Mouse (Mus musculus) B cell, adult 2 months (primary cell): ENCODE data around the gene Itga8.

Source experiments
- DNase-seq, 2 experiments: peaks; one replicate each; pipeline ENCODE4 v3.0.0; 2022

Itga8 gene

DNA sequence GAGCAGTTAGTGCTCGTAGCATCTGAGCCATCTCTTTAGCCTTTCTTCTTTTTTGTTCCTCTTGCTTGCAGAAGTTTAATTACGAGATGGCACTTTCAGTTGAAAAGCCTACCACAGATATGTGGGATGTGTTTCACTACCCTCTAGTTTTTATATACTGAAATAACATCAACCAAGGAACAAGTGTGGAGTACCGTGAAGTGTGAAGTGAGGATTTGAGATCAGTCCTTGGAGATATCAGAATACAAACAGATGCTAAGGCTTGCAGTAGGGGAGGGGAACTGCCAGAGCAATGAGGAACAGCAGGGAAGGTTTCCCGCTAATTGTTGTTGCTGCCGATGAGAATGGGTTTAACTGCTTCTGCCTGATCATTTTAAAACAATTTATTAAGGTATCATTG, 114.1 kb downstream of the Itga8 start:
- DNase-seq, result no peak

DNA sequence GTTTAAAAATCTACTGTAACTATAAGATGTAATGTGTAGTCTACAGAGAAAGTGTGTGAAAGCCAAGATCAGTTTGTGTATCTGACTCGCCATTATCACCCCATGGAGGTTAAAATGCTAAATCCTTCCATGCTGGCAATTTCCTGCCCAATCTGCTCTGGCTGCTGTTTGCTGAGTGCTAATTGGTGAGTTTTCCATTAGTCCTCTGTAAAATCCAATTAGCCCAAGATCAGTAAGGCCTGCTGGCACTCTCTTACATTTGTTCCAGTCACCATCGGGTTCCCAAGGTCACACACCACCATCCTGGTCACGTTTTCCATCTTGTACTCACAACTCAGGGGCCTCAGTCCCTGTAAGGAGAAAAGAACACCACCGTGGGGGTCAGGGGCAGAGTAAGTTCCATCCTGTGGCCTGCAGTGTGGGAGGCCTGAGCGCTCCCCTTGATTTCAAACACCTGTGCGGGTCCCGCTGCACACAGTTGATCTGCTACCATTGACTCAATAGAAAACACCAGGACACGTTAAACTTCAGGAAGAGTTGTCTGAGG, 119.2 kb downstream of the Itga8 start:
- no peak for DNase-seq

DNA sequence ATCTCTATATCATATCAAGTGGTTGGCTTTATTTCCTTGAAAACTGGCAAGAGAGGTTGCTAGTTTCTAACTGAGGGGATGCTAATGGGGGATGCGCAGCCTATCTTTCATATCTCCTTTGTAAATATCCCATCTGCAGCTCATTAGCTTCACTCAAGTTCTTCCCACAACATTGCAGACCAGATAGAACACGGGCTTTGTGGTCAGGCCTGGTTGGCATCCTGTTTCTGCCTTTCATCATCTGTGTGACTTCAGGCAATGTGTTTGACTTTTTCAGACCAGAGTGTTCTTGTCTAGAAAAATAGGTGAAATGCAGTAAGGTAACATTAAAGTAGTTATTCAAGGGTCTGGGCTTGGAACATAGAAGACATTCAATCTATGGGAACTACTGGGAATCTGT, 121.1 kb downstream of the Itga8 start:
- no peak for DNase-seq

DNA sequence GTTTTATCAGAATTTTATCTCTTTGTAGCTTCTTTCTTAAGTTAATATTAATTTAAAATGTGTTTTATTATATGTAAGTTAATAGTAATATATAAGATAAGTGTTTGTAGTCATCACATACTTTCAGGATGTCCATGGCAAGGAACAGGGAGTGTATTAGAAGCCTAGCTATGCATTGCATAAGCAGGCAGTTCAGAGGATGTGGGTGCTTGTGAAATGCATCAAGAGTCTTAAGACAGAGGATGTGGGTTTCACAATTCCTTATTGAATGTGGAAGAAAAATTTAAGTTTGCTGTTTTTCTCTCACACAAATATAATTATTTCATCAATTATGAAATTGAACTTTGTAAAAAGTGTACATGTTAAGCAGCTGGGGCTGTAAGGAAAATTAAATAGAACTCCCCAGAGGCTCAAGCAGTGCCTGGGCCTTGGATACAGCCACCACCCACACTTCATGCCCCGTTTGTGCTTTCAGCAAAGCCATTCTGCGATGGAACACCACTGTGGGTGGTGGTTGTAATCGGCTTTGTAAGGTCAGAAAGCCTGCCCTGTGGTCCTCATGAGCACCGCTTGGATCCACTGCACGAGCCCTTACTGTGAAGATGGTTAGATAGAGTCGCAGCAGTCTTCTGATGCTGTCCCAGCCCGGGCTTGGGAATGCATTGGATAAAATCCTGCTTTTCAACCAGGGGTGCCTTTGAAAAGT, 126.8 kb downstream of the Itga8 start:
- no peak for DNase-seq

DNA sequence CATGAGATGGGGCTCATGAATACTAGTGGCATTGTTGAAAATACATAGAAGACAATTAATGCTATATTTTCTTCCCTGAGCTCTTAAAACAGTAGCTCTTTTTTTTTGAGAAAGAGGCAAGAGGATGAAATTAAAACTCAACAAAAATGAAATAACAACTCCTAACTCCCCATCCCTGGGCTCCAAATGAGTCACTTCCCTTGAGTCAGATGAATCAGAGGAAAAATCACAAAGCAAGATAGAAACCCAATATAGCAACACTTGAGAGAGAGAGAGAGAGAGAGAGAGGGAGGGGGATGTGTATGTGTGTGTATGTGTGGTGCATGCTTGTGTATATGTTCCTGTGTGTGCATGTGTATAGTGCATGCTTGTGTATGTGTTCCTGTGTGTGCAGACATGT, 131.5 kb downstream of the Itga8 start:
- no peak for DNase-seq

DNA sequence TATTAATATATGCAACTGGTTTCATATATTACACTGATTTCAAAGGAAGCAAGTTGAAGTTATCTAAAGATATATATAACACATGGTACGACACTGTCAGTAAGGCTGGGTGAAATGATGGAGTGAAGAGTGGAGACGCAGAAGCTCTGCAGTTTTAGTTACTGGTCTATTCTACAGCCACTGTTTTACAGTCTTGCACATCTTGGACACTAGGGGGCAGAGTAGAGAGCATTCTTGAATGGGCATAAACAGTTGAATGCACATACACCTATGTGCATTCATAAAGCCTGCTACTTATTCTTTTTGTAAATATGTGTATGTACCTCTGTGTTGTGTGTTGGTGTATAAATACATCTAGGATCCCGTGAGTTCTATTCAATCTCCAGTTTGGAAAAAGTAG, 141.2 kb downstream of the Itga8 start:
- DNase-seq, result peak; percentile 18 to 26

DNA sequence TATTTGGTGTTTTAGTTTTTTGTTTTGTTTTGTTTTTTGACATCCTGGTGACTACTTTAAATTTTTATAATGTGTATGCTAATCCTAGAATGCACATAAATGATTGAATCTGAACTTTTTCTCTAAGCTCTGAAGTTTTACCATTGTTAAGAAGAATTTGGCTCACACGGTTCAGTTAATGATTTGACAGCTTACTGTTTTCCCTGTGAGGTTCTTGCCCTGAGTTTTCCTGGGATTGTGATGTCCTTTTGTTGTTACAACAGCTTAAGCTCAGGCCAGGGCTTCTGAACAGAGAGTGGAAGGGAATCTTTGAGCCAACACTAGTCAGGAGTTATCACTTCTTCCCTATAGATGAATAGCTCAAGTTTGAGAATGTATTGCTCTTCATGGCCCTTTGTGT, 144.7 kb downstream of the Itga8 start:
- DNase-seq, result no peak

DNA sequence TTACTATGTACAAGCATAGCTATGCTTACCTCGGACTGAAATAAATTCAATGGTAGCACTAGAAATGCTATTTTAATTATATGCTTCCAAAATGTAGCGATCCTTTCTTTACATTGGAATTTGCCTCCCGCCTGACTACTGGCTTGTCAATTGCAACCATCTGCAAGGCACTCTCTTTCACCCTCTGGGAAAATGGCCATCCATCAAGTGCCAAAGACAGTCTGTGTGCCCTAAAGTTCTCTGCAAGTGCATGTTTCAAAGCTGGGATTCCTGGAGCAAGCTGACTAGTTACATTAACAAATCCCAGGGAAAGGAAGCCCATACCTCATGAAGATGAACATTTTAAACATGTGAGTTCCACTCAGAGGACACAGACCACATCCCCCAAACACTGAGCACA, 145.3 kb downstream of the Itga8 start:
- no peak for DNase-seq

DNA sequence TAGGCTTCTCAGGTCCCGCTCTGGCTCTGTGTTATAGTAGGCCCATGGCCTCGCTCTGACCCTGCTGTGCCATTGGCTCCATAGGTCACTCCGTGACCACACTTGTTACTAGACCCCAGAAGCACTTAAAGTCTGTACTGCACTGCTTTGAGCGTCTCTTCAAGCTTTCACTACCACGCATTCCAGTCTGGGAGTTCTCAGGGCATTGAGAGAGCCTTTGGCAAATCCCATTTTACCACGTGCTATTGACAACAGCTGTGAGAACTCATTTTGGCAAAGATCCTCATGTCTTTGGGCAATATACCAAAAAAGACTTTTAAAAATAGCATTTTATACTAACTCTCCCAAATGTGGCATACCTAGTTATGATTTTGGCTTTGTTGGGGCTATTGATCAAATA, 147.0 kb downstream of the Itga8 start:
- DNase-seq, result no peak

DNA sequence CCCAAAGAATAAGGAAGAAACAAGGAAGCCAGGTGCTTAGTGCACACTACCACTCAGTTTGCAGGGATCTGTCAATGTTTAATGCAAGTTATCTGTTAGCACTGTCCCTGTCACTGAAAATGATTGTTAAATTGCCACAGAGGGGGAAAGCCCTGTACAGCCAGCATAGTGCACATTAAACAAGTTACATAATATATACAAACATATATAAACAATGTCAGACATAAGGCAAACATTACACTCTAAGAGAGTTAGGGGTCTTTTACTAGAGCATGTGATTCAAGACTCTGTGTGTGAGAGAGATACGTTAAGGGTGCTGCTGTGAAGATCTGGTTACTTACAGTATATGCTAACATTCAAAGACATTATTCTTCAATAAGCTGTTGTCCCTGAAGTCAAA, 148.2 kb downstream of the Itga8 start:
- DNase-seq, result no peak

DNA sequence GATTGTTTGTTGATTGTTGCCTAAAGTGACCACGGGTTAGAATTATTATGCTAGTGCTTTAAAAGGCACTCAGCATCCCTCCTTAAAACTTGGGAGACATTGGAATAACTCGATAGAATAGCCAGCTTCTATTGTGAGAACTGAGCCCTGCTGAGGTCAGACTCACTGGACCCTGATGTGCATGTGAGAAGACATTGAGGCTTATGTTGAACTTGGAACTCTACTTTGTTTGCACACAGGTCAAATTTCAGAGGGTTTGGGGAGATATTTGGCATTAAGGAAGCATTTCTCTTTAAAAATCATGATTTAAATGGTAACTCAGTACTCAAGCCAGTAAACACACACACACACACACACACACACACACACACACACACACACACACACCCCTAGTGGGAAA, 153.8 kb downstream of the Itga8 start:
- DNase-seq, result no peak

DNA sequence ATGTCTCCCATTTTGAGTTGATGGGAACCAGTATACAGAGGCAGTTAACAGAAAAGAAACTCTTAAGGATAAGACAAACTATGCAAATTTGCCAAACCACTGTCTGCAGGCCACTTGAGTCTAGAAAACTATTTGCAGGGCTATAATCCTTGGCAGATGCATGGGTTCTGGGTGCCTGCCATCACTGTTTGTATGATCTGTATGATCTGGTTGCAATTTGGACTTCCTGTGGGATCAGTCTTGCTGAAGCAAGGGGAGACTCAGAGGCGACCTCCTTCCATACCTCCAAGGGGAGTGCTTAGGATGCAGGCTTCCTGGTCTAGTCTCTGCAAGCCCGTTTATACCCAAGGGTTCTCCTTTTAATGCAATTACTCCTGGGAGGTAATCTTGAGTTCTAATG, 155.1 kb downstream of the Itga8 start:
- no peak for DNase-seq

DNA sequence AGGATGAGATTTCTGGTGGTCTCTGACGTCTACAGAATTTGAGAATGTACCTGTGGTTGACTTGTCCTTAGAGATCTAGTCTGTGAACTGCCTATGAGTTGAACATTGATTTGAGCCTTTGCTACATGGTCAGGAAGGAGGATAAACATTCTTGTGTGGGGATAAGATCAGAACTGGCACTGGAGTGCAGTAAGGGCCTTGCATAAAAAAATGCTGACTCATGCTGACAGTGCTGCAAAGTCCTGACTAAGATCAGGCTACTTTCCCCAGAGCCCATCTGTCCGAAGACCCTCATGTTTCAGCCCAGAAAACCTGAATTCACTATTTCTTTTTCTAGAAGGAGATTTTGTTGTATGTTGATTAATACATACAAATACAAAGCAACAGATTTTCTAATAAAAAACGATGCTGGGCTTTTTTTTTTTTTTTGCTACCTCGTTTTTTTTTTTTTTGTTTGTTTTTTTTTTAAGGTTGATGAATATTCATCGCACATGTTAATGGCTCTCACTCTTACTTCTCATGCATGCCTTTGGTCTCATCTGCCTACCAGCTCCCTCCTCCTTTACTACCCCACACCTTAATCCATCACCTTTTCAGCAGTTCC, 162.9 kb downstream of the Itga8 start:
- no peak for DNase-seq

DNA sequence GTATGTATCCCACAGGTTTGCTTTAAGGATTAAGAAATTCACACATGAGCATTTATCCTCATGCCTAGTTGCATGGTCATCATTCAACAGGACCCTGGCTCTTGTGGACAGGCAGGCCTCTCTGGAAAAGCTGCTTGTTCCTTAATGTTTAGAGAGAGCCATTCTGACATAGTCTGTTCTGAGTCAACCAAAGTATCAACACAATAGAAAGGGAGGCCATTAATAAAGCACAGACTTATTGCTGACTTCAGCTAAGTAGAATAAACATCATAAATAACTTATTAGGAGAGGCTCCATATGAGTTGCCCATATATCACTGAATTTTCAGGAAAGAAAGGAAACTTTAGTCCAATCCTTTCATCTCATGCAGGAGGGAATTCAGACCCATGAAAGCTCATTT, 175.1 kb downstream of the Itga8 start:
- no peak for DNase-seq

DNA sequence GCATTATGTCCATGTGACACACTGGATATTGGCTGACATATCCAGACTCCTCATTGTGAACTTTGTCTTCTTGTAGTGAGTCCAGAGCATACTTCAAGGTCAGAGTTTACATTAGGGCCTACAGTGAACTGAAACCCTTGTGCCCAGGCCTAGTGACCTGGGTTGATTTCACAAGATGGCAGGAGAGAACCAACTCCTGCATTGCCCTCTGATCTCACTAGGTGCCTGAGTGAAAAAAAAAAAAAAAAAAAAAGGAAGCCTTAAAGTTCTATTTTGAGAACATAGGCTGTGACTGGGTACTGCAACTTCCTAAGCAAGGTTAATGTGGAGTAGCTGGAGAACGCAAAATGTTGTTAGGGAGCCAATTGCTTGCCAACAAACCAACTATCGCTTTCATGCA, 186.2 kb downstream of the Itga8 start:
- DNase-seq, result no peak

DNA sequence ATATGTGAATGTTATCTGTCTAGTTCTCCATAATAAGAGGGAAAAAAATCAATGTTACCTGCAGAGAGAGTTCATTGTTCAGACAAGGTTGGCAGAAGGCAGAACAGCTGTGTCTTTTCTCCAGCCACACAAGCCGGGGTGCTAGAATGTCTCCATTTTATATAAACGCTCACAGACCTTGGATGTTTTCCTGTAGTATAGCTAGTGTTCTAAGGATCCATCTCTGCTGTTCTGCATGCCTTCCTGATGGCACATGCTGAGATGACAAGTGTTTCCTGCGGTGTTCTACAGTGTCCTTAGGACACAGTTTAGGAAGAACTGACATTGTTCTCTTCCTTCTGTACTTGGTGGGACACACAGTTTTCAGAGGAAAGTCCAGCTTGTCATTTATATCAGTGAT, 192.4 kb downstream of the Itga8 start:
- no peak for DNase-seq

DNA sequence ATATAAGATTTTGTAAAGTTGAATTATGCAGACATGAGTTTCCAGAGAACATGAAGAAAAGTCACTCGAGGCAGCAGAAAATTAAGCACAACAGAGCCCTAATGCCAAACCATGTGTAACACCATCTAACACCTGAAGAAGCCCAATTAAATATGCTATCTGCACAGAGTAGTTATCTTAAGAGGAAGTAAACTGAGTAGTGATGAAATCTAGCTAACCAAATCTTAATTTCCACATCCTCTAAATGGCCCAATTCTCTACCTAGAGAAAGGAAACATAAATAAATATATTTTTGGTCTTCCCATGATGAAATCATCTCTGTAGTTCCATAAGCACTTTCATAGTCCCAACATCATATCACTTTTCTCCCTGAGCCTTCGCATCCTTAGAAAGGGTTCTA, 193.4 kb downstream of the Itga8 start:
- DNase-seq, result no peak

DNA sequence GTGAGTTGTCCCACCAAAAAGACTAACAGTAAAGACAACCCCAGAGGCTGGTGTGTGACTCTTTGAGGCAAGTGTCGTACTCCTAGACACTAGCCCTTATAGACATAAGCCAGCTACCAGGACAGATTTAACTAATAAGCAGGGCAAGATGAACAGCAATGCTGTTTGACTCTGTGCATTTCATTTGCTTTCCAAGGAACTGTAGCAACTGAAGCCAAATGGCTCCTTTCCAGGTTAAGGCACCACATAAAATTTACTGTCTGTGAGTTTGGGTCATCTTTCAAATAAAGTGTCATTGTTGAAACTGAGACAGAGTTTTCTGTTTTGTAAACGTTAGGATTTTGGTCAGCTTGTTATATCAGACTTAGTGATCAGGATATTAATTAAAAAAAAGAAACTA, 194.5 kb downstream of the Itga8 start:
- no peak for DNase-seq

DNA sequence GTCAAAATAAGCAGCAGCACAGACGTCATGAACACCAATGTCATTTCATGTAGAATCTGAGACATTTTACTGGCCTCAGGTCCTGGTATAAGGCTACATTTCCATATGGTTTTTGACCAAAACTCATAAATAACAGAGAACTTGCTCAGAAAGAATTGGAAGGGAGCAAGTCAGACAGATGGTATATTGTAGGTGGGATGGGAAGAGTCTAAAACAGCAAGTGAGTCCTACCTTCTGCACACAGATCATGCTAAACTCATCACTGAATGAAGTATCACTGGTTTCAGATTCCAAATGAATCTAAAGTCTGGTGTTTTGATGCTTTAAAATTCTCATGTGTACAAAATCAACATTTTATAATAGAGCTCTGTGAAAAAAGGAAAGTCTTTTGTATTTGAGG, 198.5 kb downstream of the Itga8 start:
- DNase-seq, result no peak

DNA sequence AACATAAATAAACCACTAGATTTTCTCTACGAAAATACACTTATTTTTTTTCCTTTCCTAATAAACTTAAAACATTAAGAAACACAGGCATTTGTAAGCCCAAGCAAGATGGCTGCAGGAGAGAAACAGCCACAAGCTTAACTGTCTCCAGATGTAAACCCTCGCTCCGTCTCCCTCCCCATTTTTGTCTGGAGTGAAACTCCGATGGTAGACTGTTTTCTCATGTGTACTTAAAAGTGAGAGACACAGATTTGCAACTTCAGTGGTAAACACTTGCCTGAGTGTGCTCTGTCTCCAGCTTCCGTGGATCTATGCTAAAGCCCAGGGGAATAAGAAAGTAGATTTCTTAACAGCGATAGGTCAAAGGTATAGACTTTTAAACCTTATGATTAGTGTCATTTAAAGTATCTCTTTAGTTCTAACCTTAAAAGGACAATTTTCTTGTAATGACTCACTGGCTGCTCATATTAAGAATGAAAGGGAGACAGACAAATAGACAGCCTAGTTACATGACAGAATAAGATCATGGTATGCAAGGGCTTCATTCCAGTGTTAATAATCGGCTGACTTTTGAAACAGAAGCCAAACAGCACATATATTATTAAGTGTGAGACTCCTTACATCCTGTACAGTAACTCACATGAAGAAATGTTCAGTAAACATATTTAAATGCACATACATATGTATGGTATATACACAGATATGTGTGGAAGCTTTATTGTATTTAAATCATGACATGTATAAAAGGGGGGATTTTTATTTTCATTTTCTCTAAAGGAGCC, 209.3 kb downstream of the Itga8 start:
- DNase-seq, result no peak

DNA sequence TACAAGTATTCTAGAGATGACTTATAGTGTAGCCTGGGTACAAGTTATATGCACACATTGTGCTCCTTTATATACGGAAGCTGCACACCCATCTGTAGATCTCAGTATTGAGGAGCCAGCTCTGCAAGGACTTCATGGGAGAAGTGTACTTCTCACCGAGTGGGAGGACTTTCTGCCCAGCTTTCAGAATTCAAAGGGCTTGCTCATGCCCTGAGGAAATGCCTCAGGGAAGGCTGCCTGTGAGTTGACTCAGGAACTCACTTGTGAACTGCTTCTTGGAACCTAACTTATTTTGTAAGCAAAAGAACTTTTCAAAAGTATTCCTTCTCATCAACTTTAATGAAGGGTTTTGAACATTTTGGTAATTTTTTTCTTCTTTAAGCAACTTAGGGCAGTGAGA, 210.7 kb downstream of the Itga8 start:
- DNase-seq, result no peak

DNA sequence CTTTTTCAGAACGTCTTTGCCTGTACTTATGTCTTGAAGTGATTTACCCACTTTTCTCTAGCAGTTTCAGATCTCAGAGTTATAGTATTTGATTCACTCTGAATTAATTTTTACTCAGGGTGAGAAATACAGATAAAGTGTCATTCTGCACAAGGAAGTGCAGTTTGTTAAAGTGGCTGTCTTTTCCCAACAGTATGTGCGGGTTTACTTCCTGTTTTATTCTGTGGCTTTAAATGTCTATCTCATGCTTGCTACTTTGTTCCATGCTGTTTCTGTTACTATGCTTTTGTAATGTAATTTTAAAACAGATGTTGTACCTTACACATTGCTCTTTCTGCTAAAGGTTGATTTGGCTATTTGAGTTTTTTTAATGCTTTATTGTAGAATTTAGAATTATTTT, 216.2 kb downstream of the Itga8 start:
- no peak for DNase-seq

DNA sequence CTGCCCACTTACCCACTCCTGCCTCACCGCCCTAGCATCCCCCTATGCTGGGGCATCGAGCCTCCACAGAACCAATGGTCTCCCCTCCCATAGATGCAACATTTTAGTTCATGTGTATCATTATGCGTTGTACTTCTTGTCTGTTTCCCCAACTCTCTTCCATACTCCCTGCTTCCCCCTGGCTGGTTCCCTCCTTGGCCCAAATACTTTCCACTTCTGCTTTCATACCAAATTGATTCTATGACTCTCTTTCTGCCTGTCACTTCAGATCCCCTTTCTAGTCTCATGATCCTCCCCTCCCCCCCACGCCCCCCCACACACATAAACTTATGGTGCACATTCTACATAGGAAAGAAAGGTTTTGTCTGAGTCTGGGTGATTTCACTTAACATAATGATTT, 217.4 kb downstream of the Itga8 start:
- DNase-seq, result peak; percentile 1

DNA sequence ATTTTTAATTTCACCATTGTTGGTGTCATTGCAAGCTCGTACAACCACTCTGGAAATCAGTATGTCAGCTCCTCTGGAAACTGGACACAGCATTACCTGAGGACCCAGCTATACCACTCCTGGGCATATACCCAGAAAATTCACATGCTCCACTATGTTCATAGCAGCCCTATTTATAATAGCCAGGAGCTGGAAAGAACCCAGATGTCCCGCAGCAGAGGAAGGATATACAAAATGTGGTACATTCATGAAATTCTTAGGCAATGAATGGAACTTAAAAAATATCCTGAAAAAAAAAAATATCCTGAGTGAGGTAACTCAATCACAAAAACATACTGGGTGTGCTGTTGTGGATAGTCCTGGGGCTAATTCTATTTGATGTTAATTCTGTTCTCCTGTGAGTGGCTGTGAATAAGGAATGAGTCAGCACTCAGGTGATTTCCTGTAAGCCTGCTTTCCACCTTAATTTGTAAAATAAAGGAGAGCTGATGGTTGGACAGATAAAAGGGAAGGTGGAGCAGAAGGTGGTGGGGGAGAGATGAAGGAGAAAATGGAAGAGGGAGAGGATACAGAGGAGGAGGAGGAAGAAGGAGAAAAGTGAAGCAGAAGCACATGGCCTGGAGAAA, 224.3 kb downstream of the Itga8 start:
- DNase-seq, result no peak
